Mouse (Mus musculus) olfactory bulb, adult 2 months (tissue): ENCODE measurements at regions not wholly inside any gene's neighbourhood (a gene's known extent, or its start where the extent isn't known, plus 50 kb on each side); places are given as distances from the start of the nearest gene placed in this dataset.

Experiments
- H3K27ac ChIP-seq: fragments of 200-500 bp; 2 replicates; pipeline ENCODE4 v1.5.1; 2012; ENCODE audit warnings: low read depth, low read length; ENCODE audit not compliant: insufficient read depth
- H3K4me1 ChIP-seq: fragments of 200-500 bp; 2 replicates; pipeline ENCODE4 v1.6.1; 2012; ENCODE audit warnings: low read length; ENCODE audit not compliant: control insufficient read depth, insufficient read depth
- H3K4me3 ChIP-seq: fragments of 200-500 bp; 2 replicates; pipeline ENCODE4 v1.5.1; 2012; ENCODE audit warnings: mild to moderate bottlenecking, low read depth, low read length, moderate library complexity; ENCODE audit not compliant: insufficient read depth
- CTCF ChIP-seq: fragments of 200-500 bp; IDR thresholded peaks from 2 replicates; pipeline ENCODE4 v1.5.1; 2012; ENCODE audit warnings: low read depth, mild to moderate bottlenecking, low read length, moderate library complexity; ENCODE audit not compliant: insufficient read depth
- POLR2A ChIP-seq: fragments of 200-500 bp; IDR thresholded peaks from 2 replicates; pipeline ENCODE4 v1.6.1; 2012; ENCODE audit warnings: mild to moderate bottlenecking, low read depth, low read length, moderate library complexity; ENCODE audit not compliant: insufficient read depth
- WGBS: fragments of 180-500 bp; shearing (Covaris S2); methylation state at CpG from one replicate; pipeline ENCODE4 v1.1.7; 2018; 5-methylcytosine and 5-hydroxymethylcytosine counted together

DNA sequence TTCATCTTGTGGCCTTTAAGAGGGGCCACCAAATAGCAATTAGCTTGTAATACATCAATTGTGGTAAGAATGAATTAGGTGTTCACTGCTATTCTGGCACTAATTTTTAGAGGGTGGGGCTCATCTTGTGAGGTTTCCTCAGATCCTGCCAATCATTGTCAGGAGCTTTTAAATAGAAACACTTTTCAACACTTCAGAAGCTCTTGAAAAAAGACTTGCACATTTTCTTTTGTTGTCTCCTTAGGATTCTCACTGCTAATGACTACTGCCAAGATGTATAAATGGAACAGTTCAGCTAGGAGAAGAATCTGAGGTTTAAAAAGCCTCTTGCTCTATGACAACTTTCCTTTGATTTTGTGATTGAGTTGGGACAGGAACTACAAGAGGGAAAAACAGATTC lies 572.4 kb downstream of the Cetn3 start:
- H3K4me1 ChIP-seq: no peaks in the 10 kb centered on the region
- TF ChIP-seq CTCF: no peak
- no peak for TF ChIP-seq POLR2A
- H3K27ac ChIP-seq: no peak overlapping the region
- H3K4me3 ChIP-seq: no peak overlapping the region

DNA sequence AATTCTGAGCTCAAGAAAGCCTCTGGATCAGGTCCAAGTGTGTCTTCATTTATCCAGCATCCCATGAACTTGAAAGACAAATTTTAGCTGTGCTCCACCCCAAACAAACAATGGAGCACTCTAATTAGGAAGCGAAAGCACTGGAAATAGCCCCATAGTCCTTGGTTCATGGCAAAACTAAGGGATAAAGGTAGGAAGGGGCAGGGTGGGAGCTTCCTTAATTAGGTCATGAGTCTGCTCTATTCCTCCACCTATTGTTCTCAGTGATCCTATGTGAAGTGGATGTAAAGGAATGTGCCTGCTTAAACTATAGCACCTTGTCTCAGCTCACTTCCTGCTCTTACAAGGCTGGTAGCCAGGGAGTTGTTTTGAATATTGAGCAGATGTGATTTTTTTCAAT lies 576.6 kb downstream of the Cetn3 start:
- no peak overlapping the region for H3K27ac ChIP-seq
- no peaks in the 10 kb centered on the region for H3K4me1 ChIP-seq
- 33% methylated on average over 1 of the region's 1 CpGs for WGBS
- TF ChIP-seq CTCF: no peak
- no peak for TF ChIP-seq POLR2A
- H3K4me3 ChIP-seq: no peak overlapping the region

DNA sequence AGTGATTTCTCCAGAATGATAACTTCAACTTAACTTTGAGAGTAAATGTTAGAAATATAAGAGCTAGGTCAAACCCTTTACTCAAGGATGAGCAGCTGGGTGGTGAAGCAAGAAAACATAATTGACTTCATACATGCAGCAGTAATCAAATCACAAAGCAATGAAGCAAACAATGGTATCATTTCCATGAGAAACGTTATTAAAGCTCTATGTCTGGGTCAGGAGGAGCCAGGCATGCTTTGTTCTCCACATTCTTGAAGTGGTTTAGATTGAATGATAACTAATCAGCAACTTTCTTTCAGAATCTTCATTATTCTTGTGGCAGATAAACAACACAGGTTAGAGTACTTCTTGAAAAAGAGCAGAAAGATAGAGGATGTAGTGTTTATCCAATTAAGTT lies 577.8 kb downstream of the Cetn3 start:
- Histone ChIP-seq H3K27ac (no peak overlapping the region), H3K4me3 (no peak overlapping the region), H3K4me1 (no peaks in the 10 kb centered on the region)
- WGBS: 36% methylated on average over 1 of the region's 1 CpGs
- no peak for TF ChIP-seq POLR2A
- TF ChIP-seq CTCF: no peak

DNA sequence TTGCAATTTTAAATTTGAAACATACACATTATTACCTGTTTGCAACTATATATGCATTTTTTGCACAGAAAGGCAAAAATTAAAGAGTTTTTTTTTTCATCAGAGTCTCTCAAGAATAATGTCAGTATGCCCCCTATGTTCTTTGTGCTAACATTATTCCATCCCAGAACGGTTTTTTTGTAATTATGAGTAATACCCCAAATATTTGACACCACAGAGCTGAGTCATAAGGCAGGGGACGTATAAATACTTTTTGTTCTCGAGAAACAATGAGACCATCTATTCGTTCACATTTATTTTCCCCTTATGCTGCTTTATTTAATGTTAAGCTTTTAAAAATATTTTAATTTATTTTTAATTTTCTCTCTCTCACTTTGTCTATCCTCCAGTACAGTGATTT lies 578.5 kb downstream of the Cetn3 start:
- no peaks in the 10 kb centered on the region for H3K4me1 ChIP-seq
- WGBS: 68% methylated on average over 4 of the region's 4 CpGs
- TF ChIP-seq POLR2A: no peak
- no peak for TF ChIP-seq CTCF
- no peak overlapping the region for H3K4me3 ChIP-seq
- no peak overlapping the region for H3K27ac ChIP-seq

- H3K4me3 ChIP-seq: no peak overlapping the region
- TF ChIP-seq POLR2A: no peak
- TF ChIP-seq CTCF: no peak
- H3K4me1 ChIP-seq: no peaks in the 10 kb centered on the region
- no peak overlapping the region for H3K27ac ChIP-seq
These were observed 583.9 kb downstream of the Cetn3 start for GRCm38 (mm10) chr13:82366768-82367167.

DNA sequence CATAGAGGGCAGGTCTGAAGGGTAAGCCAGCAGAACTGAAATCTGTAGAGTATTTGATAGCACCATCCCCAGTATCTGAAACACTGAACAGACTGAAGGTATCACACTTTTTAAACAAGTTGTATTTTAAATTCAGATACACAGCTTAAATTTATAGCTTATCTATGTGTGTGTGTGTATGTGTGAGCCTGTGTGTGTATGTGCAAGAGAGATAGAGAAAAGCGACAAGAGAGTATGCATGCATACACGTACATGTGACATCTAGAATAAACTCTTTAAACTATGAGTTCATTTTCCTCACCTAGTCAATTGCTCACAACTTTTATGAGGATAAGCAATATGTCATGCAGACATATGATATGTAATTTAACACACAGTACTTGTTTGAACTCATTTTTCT lies 588.7 kb downstream of the Cetn3 start:
- Histone ChIP-seq H3K27ac (no peak overlapping the region), H3K4me1 (no peaks in the 10 kb centered on the region), H3K4me3 (no peak overlapping the region)
- WGBS: 95% methylated on average over 2 of the region's 2 CpGs
- TF ChIP-seq CTCF (no peak), POLR2A (no peak)

DNA sequence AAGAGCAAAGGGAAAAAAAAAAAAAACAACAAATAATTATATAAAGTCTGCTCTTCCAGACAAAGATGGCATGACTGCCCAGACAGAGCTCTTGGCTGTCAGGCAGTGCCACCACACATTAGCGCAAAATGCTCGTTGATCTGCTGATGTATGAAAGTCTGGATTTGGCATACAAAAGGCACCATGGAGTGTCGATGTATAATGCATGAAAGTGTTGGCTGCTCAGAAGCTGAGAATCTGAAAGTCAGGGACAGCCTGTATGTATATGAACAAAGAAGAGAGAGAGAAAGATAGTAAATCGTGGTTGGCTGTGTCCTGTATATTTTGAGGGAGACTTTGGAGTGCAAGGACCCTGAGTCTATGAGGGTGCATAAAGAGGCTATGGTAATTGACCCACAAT lies 589.7 kb downstream of the Cetn3 start:
- TF ChIP-seq CTCF: no peak
- TF ChIP-seq POLR2A: no peak

DNA sequence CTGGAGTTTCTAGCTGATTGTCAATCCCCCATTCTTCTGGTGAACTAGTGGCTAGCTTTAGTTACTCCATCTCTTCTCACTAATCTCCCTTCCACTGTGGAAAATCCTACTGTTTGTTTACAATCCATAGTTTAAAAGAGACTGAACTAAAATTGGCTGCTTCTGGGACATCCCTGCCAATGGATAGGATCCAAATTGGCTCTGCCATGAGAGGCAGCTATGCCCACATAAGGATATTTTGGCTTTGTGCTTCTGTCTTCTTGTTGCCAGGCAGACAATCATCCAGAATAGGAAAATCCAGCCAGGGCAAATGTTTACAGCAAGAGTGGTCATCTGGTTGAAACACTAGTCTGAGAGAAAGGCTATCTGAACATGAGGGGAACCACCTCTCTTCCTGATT lies 610.0 kb downstream of the Cetn3 start:
- H3K27ac ChIP-seq: no peak overlapping the region
- H3K4me3 ChIP-seq: no peak overlapping the region
- TF ChIP-seq POLR2A (no peak), CTCF (no peak)

More for the DNA sequence above, 589.7 kb downstream of the Cetn3 start:
- H3K4me3 ChIP-seq: no peak overlapping the region
- no peak overlapping the region for H3K27ac ChIP-seq
- H3K4me1 ChIP-seq: no peaks in the 10 kb centered on the region
- 51% methylated on average over 4 of the region's 4 CpGs for WGBS

DNA sequence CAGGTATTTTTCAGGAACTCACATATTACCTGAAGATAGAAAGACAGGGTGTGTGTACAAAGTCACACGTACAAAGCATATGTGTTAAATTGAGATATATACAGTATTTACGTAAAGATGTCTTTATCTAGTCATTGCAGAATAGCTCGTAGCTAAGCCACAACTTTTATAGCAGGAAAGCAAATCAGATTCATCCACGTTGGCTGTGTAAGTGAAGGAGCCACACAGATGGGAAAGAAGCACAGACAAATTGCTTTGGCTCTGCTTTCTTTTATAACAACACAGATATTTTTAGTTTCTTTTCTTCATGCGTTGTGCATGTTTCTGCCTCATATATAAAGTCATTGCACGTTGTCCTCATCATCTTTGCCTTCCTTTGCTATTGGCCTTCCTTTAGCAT lies 610.6 kb downstream of the Cetn3 start:
- WGBS: 77% methylated on average over 6 of the region's 6 CpGs
- no peak for TF ChIP-seq CTCF
- no peak for TF ChIP-seq POLR2A
- H3K4me1 ChIP-seq: no peaks in the 10 kb centered on the region
- no peak overlapping the region for H3K4me3 ChIP-seq
- no peak overlapping the region for H3K27ac ChIP-seq

More for the DNA sequence above, 610.0 kb downstream of the Cetn3 start:
- no peaks in the 10 kb centered on the region for H3K4me1 ChIP-seq

GRCm38 (mm10) chr13:82413677-82414076 lies 630.8 kb downstream of the Cetn3 start:
- Histone ChIP-seq H3K4me3 (no peak overlapping the region), H3K4me1 (no peaks in the 10 kb centered on the region), H3K27ac (no peak overlapping the region)
- 87% methylated on average over 3 of the region's 3 CpGs for WGBS
- no peak for TF ChIP-seq CTCF
- no peak for TF ChIP-seq POLR2A
